Mouse (Mus musculus): Measurements from ENCODE around the gene Bola3. TPM values are rescaled to one million over a fixed set of nuclear protein-coding genes. Genes with fewer than 3 reads are reported as not detected.

Gene Bola3
- total and polyA plus RNA-seq, 2 experiments, result 26.4 to 246 TPM

DNA sequence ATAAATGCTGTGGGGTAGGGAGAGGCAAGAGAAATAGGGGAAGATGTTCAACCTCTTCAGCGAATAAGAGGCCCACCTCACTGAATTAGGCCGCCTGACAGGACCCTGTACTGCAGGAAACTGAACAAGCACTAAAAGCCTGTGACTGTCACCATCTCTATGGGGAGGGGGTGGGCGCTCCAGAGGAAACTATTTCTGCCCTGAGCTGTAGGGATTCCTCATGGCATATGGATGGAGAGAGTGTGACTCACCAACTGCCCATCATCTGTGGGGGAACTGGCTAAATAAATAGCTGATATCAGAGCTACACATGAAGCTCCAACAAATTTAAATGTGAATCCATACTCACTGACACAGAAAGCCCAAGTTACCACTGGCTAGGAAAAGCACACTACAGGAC lies 22.4 kb downstream of the Bola3 start:
- WGBS, result 94% methylated on average over 3 of the region's 3 CpGs
- H3K36me3 ChIP-seq (ENCODE audit: control insufficient read depth, insufficient read depth, low read length), result peaks cover 36% of the 10 kb centered on the region; the same call in 1 of the 2 replicates
- DNase-seq (ENCODE audit: extremely low read depth, low read depth, low spot score), result no peak

GRCm38 (mm10) chr6:83373704-83374300 lies 24.9 kb downstream of the Bola3 start:
- H3K27ac ChIP-seq (replicated peaks; ENCODE audit: insufficient read depth, low read depth, low read length), result no peak overlapping the region
- 87% methylated on average over 9 of the region's 9 CpGs for WGBS

More for the DNA sequence above, 22.4 kb downstream of the Bola3 start:
- no peak overlapping the region for H3K9ac ChIP-seq (ENCODE audit: low read depth, low read length)
- no peaks in the 10 kb centered on the region for H3K27me3 ChIP-seq (ENCODE audit: control insufficient read depth, insufficient read depth, low read length)
- no peak for TF ChIP-seq CTCF (IDR thresholded peaks at IDR 0.05; ENCODE audit: low read depth, low read length)
- no peak for TF ChIP-seq POLR2A (IDR thresholded peaks at IDR 0.05; ENCODE audit: extremely low read depth, insufficient read depth, low read length)
- no peaks in the 10 kb centered on the region for H3K4me1 ChIP-seq (ENCODE audit: control insufficient read depth, insufficient read depth, low read length)
- H3K4me3 ChIP-seq (ENCODE audit: insufficient read depth, low read depth, low read length), result no peak overlapping the region
- H3K79me2 ChIP-seq (ENCODE audit: control insufficient read depth, insufficient read depth, low read length), result no peaks in the 10 kb centered on the region
- H3K27ac ChIP-seq (replicated peaks; ENCODE audit: insufficient read depth, low read depth, low read length), result no peak overlapping the region

DNA sequence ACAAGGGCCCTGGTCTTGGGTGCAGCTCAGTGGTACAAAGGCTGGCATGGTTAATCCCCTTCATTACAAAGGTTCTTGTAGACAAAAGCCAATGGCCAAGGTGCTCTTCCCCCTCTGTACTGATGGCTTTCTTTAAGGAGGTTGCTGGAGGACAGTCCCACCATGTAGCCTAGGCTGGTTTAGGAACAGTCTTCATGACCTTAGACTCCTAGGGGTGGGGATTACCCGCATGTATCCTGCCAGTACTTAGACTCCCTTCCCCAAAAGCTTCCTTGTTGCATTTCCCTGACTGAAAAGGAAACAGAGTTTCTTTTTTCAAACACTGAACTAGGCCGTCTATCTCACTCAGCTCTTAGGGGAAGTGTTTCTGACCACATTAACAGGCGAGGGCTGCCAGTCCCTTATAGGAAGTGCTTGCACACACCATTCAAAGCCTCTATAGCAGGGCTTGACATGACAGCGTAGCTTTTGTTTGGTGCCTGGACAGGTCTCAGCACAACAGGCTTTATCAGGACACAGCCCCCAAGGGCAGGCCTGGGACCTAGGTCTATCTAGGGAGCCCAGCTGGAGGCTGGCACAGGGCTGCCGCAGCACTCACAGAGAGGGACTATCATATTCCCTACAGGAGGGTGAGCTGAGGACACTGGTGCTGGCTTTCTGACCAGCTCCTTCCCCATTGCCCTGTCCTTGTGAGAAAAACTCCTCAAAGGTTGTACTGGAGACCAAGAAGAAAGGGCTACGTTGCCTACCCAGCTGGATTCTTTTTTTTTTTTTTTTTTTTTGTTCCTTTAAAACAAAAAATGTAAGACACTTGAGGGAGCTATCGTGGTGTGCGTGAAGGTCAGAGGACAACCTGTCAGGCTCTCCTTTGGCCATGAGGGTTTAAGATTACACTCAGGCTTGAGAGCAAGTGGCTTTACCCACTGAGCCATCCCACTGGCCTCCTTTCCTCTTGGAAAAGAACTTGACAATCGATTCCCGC lies 32.9 kb downstream of the Bola3 start:
- H3K36me3 ChIP-seq (ENCODE audit: control insufficient read depth, insufficient read depth, low read length), result peaks cover 40% of the 10 kb centered on the region
- no peak overlapping the region for H3K27ac ChIP-seq (replicated peaks; ENCODE audit: insufficient read depth, low read depth, low read length)
- no peaks in the 10 kb centered on the region for H3K4me1 ChIP-seq (ENCODE audit: control insufficient read depth, insufficient read depth, low read length)
- WGBS, result 72% methylated on average over 10 of the region's 10 CpGs
- no peaks in the 10 kb centered on the region; the same call in 1 of the 2 replicates for H3K79me2 ChIP-seq (ENCODE audit: control insufficient read depth, insufficient read depth, low read length)
- no peak overlapping the region for H3K4me3 ChIP-seq (ENCODE audit: insufficient read depth, low read depth, low read length)
- no peak overlapping the region for H3K9ac ChIP-seq (ENCODE audit: low read depth, low read length)
- no peak for TF ChIP-seq CTCF (IDR thresholded peaks at IDR 0.05; ENCODE audit: low read depth, low read length)
- no peak for TF ChIP-seq POLR2A (IDR thresholded peaks at IDR 0.05; ENCODE audit: extremely low read depth, insufficient read depth, low read length)
- H3K27me3 ChIP-seq (ENCODE audit: control insufficient read depth, insufficient read depth, low read length), result no peaks in the 10 kb centered on the region
- peak; percentile 33 for DNase-seq (ENCODE audit: extremely low read depth, low read depth, low spot score)

More at GRCm38 (mm10) chr6:83373704-83374300, 24.9 kb downstream of the Bola3 start:
- no peaks in the 10 kb centered on the region for H3K4me1 ChIP-seq (ENCODE audit: control insufficient read depth, insufficient read depth, low read length)
- H3K27me3 ChIP-seq (ENCODE audit: control insufficient read depth, insufficient read depth, low read length), result no peaks in the 10 kb centered on the region
- DNase-seq (ENCODE audit: extremely low read depth, low read depth, low spot score), result no peak
- no peaks in the 10 kb centered on the region for H3K79me2 ChIP-seq (ENCODE audit: control insufficient read depth, insufficient read depth, low read length)
- peaks cover 52% of the 10 kb centered on the region; the same call in 1 of the 2 replicates for H3K36me3 ChIP-seq (ENCODE audit: control insufficient read depth, insufficient read depth, low read length)
- H3K9ac ChIP-seq (ENCODE audit: low read depth, low read length), result no peak overlapping the region
- H3K4me3 ChIP-seq (ENCODE audit: insufficient read depth, low read depth, low read length), result no peak overlapping the region
- TF ChIP-seq POLR2A (IDR thresholded peaks at IDR 0.05; ENCODE audit: extremely low read depth, insufficient read depth, low read length) (no peak), CTCF (IDR thresholded peaks at IDR 0.05; ENCODE audit: low read depth, low read length) (no peak)

DNA sequence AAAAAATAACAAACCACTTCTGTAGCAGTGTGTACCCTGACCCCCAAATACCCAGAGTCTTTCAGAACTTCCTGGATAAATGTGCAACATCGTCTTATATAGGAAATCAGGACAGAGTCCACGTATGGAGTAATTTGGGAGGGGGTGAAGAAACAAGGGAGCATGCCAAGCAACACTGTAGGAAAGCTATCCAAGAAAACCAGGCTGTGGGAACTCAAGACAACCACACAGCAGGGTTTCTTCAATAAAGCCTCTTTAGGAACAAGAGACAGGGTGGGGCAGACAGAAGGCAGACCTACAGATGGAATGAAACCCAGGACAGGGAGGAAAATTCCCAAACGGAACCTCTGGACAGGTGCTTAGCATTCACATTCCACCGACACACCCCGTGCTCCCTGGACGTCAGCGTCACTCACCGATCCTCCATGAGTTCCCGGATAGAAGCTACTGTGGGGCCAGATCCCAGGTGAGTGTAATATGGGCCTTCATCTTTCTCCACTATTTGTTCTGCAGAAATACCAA lies 36.7 kb downstream of the Bola3 start:
- TF ChIP-seq CTCF (IDR thresholded peaks at IDR 0.05; ENCODE audit: low read depth, low read length), result no peak
- TF ChIP-seq POLR2A (IDR thresholded peaks at IDR 0.05; ENCODE audit: extremely low read depth, insufficient read depth, low read length), result no peak
- Histone ChIP-seq H3K79me2 (ENCODE audit: control insufficient read depth, insufficient read depth, low read length) (no peaks in the 10 kb centered on the region; the same call in 1 of the 2 replicates), H3K4me1 (ENCODE audit: control insufficient read depth, insufficient read depth, low read length) (no peaks in the 10 kb centered on the region), H3K36me3 (ENCODE audit: control insufficient read depth, insufficient read depth, low read length) (peaks cover 25% of the 10 kb centered on the region), H3K27ac (replicated peaks; ENCODE audit: insufficient read depth, low read depth, low read length) (no peak overlapping the region), H3K4me3 (ENCODE audit: insufficient read depth, low read depth, low read length) (no peak overlapping the region), H3K27me3 (ENCODE audit: control insufficient read depth, insufficient read depth, low read length) (no peaks in the 10 kb centered on the region), H3K9ac (ENCODE audit: low read depth, low read length) (no peak overlapping the region)
- 96% methylated on average over 9 of the region's 9 CpGs for WGBS
- DNase-seq (ENCODE audit: extremely low read depth, low read depth, low spot score), result no peak

DNA sequence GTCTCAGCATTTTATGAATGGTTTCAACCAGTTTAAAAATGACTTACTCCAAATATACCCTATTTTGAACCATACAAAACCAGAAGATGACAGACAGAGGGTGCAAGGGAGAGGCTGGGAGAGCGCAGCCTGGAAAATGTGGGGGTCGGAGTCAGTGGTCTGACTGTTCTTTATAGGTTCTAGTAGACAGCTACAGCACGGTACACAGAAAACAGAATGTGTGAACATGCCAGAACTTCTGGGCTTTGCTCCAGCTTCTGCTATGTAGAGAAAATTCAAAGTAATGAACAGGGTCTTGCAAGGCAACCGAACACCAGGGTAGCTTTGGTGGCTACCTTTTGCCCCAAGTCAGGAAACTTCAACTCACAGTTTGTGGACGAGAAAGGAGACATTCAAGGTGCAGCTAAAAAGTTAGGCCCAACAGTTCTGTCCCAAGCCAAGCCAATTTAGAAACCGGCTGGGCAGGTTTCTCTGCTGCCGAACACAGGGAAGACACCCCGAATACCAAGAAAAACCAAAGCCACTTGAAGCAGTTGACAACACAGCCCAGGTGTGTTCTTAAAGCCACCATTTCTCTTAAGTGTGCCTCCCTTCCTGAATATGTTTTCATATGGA lies 43.3 kb downstream of the Bola3 start:
- peaks cover 15% of the 10 kb centered on the region for H3K36me3 ChIP-seq (ENCODE audit: control insufficient read depth, insufficient read depth, low read length)
- H3K9ac ChIP-seq (ENCODE audit: low read depth, low read length), result no peak overlapping the region
- H3K4me3 ChIP-seq (ENCODE audit: insufficient read depth, low read depth, low read length), result no peak overlapping the region
- no peaks in the 10 kb centered on the region for H3K4me1 ChIP-seq (ENCODE audit: control insufficient read depth, insufficient read depth, low read length)
- no peak for DNase-seq (ENCODE audit: extremely low read depth, low read depth, low spot score)
- peaks cover 12% of the 10 kb centered on the region for H3K79me2 ChIP-seq (ENCODE audit: control insufficient read depth, insufficient read depth, low read length)
- no peaks in the 10 kb centered on the region for H3K27me3 ChIP-seq (ENCODE audit: control insufficient read depth, insufficient read depth, low read length)
- H3K27ac ChIP-seq (replicated peaks; ENCODE audit: insufficient read depth, low read depth, low read length), result no peak overlapping the region
- TF ChIP-seq CTCF (IDR thresholded peaks at IDR 0.05; ENCODE audit: low read depth, low read length), result no peak
- no peak for TF ChIP-seq POLR2A (IDR thresholded peaks at IDR 0.05; ENCODE audit: extremely low read depth, insufficient read depth, low read length)
- WGBS, result 84% methylated on average over 8 of the region's 8 CpGs
